ENCODE assay signal across 8 mouse cellular contexts in genomic region chr2:127335767-127336496, GRCm38 (mm10). TPM values are rescaled to one million over a fixed set of nuclear protein-coding genes. Genes with fewer than 3 reads are reported as not detected.
DNase-seq lines count a peak whose midpoint lies in the region; ATAC-seq and TF ChIP-seq lines count a peak whose summit lies in the region.

TSS of gene Dusp2 (plus strand) at chr2:127336159.

- H3K27ac ChIP-seq in MEL (ENCODE audit: control insufficient read depth, low read depth, low read length), result peak within 1 kb of the TSS; percentile 66
- H3K27ac ChIP-seq in hindbrain, embryonic 12.5 days, result no peak within 1 kb of the TSS

- peaks cover 0 to 20% of the 10 kb centered on the region in 2 experiments; a peak in 3 of 4 replicates for H3K4me1 ChIP-seq in MEL (ENCODE audit: control insufficient read depth in 1 of 2, insufficient read depth in 2 of 2, low read length in 2 of 2)
- H3K4me1 ChIP-seq in hindbrain, embryonic 12.5 days, result peaks cover 15% of the 10 kb centered on the region

- ATAC-seq in hindbrain, embryonic 12.5 days (ENCODE audit: low FRiP score), result peak; percentile 65

- no peaks in the 10 kb centered on the region for H3K9me3 ChIP-seq in MEL (replicated peaks; ENCODE audit: insufficient read depth, low read length)
- H3K9me3 ChIP-seq in hindbrain, embryonic 12.5 days (replicated peaks), result no peaks in the 10 kb centered on the region

- H3K4me3 ChIP-seq in MEL (ENCODE audit: control insufficient read depth in 1 of 2, insufficient read depth in 1 of 2, low read depth in 2 of 2, low read length in 2 of 2), result peak within 1 kb of the TSS; percentile 70 to 78
- peak within 1 kb of the TSS; percentile 52 for H3K4me3 ChIP-seq in hindbrain, embryonic 12.5 days

- under 1% methylated on average over 70 of the region's 76 CpGs for WGBS in hindbrain, embryonic 12.5 days

- peak within 1 kb of the TSS; percentile 83 for H3K9ac ChIP-seq in MEL (ENCODE audit: control insufficient read depth, low read depth, low read length, poor library complexity, severe bottlenecking)
- H3K9ac ChIP-seq in hindbrain, embryonic 12.5 days, result peak within 1 kb of the TSS; percentile 59

- peaks cover 12% of the 10 kb centered on the region for H3K79me2 ChIP-seq in MEL (ENCODE audit: control insufficient read depth, insufficient read depth, low read length, poor library complexity)

- TF ChIP-seq POLR2A in MEL (IDR thresholded peaks at IDR 0.05; ENCODE audit: control insufficient read depth in 1 of 2, insufficient read depth in 1 of 2, low read depth in 1 of 2, low read length in 2 of 2, poor library complexity in 1 of 2), result peak; percentile 89 to 96

- H3K27me3 ChIP-seq in MEL (ENCODE audit: control insufficient read depth in 1 of 2, insufficient read depth in 2 of 2, low read length in 2 of 2), result no peaks in the 10 kb centered on the region
- peaks cover 52% of the 10 kb centered on the region for H3K27me3 ChIP-seq in hindbrain, embryonic 12.5 days

- peak; percentile 93 for DNase-seq in MEL (ENCODE audit: low read depth, low spot score)
- DNase-seq in cerebellum, adult 8-10 months, result peak; percentile 49
- DNase-seq in frontal cortex, postnatal 14 days (ENCODE audit: low spot score in 2 of 2), result peak; percentile 39 to 51
- DNase-seq in layer of hippocampus, postnatal 25 days (ENCODE audit: extremely low spot score in 1 of 2, low spot score in 1 of 2), result peak; percentile 42 to 60
- DNase-seq in lung, postnatal 14 days, result peak; percentile 79
- DNase-seq in ovary, postnatal 14 days (ENCODE audit: low spot score), result peak; percentile 46
- DNase-seq in thymus, postnatal 0 days (ENCODE audit: low spot score), result peak; percentile 96

- 0 out of 4 replicates have a peak, but pooled peaks of 1 of the 2 experiments have one; percentile 5 for TF ChIP-seq EP300 in MEL (IDR thresholded peaks at IDR 0.05; ENCODE audit: low read depth in 1 of 2, low read length in 2 of 2)

- peak within 1 kb of the TSS; percentile 95 for H3K4me2 ChIP-seq in hindbrain, embryonic 12.5 days (replicated peaks)

- peaks cover 0 to 12% of the 10 kb centered on the region in 2 experiments; a peak in 2 of 4 replicates for H3K36me3 ChIP-seq in MEL (ENCODE audit: control insufficient read depth in 1 of 2, insufficient read depth in 2 of 2, low read length in 2 of 2)
- no peaks in the 10 kb centered on the region for H3K36me3 ChIP-seq in hindbrain, embryonic 12.5 days

- TF ChIP-seq RAD21 in MEL (IDR thresholded peaks at IDR 0.05; ENCODE audit: low read depth, low read length), result no peak

- no peak for TF ChIP-seq CTCF in MEL (IDR thresholded peaks at IDR 0.05 in 2 of 3, conservative IDR thresholded peaks at IDR 0.05 in 1 of 3; ENCODE audit: control insufficient read depth in 1 of 3, insufficient read depth in 1 of 3, low read depth in 2 of 3, low read length in 3 of 3, poor library complexity in 1 of 3, severe bottlenecking in 1 of 3)

TF ChIP-seq in MEL, 35 proteins besides CTCF, POLR2A, EP300 and RAD21:
- TF ChIP-seq JUND (IDR thresholded peaks at IDR 0.05; ENCODE audit: low read depth, low read length) (no peak), UBTF (IDR thresholded peaks at IDR 0.05; ENCODE audit: borderline replicate concordance, insufficient read depth, low read depth, low read length) (peak; percentile 47; the same call in 1 of the 2 replicates), MYC (IDR thresholded peaks at IDR 0.05; ENCODE audit: low read depth, low read length) (peak; percentile 41; the same call in 1 of the 2 replicates), ZC3H11A (IDR thresholded peaks at IDR 0.05; ENCODE audit: low read depth, low read length) (no peak), CHD1 (IDR thresholded peaks at IDR 0.05; ENCODE audit: low read depth, low read length) (no peak; the same call in 1 of the 2 replicates), MXI1 (IDR thresholded peaks at IDR 0.05; ENCODE audit: low read depth, low read length) (peak; percentile 80; the same call in 1 of the 2 replicates), ZMIZ1 (IDR thresholded peaks at IDR 0.05; ENCODE audit: low read depth, low read length) (peak; percentile 96), TBP (IDR thresholded peaks at IDR 0.05; ENCODE audit: low read depth, low read length) (peak; percentile 84), E2F4 (IDR thresholded peaks at IDR 0.05; ENCODE audit: borderline replicate concordance, low read depth, low read length) (no peak), CHD2 (IDR thresholded peaks at IDR 0.05; ENCODE audit: low read length) (no peak), USF1 (IDR thresholded peaks at IDR 0.05; ENCODE audit: low read depth, low read length) (peak; percentile 79), MAX (IDR thresholded peaks at IDR 0.05; ENCODE audit: low read length) (peak; percentile 88), NRF1 (IDR thresholded peaks at IDR 0.05; ENCODE audit: insufficient read depth, low read depth, low read length, poor library complexity, severe bottlenecking) (0 out of 2 replicates have a peak, but pooled peaks have one; percentile 9), SIN3A (IDR thresholded peaks at IDR 0.05; ENCODE audit: low read length) (peak; percentile 66), HCFC1 (IDR thresholded peaks at IDR 0.05; ENCODE audit: low read depth, low read length) (0 out of 2 replicates have a peak, but pooled peaks have one; percentile 42), ETS1 (IDR thresholded peaks at IDR 0.05; ENCODE audit: low read depth, low read length) (peak; percentile 7; the same call in 1 of the 2 replicates), TAL1 (IDR thresholded peaks at IDR 0.05; ENCODE audit: low read length) (no peak), NELFE (IDR thresholded peaks at IDR 0.05; ENCODE audit: low read depth, low read length) (peak; percentile 95), TCF12 (IDR thresholded peaks at IDR 0.05; ENCODE audit: low read depth, low read length) (peak; percentile 39; the same call in 1 of the 2 replicates), POLR2AphosphoS2 (IDR thresholded peaks at IDR 0.05; ENCODE audit: low read length) (peak; percentile 84), RCOR1 (IDR thresholded peaks at IDR 0.05; ENCODE audit: low read depth, low read length) (no peak), ZNF384 (IDR thresholded peaks at IDR 0.05; ENCODE audit: low read depth, low read length) (no peak), MAZ (IDR thresholded peaks at IDR 0.05; ENCODE audit: low read depth, low read length) (no peak; the same call in 1 of the 2 replicates), ELF1 (IDR thresholded peaks at IDR 0.05; ENCODE audit: low read depth, low read length) (peak; percentile 61; the same call in 1 of the 2 replicates), BHLHE40 (IDR thresholded peaks at IDR 0.05; ENCODE audit: borderline replicate concordance, low read depth, low read length) (peak; percentile 18; the same call in 1 of the 2 replicates)

RNA-seq across cellular contexts. Expression of gene Dusp2, which starts in this region (rescaled TPM):
- 6.5 and 10.4 TPM in 2 replicates for total RNA-seq in MEL (2012; rRNA removed)
- 10 to 100 TPM in 1 of 2 experiments, not detected in 1; 11.6 TPM for polyA plus RNA-seq in MEL (2012; ENCODE audit: insufficient read depth in 1 of 2, insufficient read length in 2 of 2, low read depth in 1 of 2, low replicate concordance in 2 of 2, missing spikeins in 1 of 2)
- 5.5 and 6.9 TPM in 2 replicates for polyA plus RNA-seq in hindbrain, embryonic 12.5 days (2016; fragmentation: Nextera tagmentation; extraction: Ambion mirVana)
- total RNA-seq in layer of hippocampus, postnatal 25 days (2021), result 1 to 10 TPM; 1.2 to 1.3 TPM
- 145 and 188 TPM in 2 replicates for polyA plus RNA-seq in thymus, postnatal 0 days (2015; fragmentation: Nextera tagmentation; extraction: Ambion mirVana)

Comparison
In these comparisons a context has a peak if more than half of its experiments do, and no peak if none do; other contexts are left out.
1. RNA of gene Dusp2 (polyA plus RNA-seq): 145 to 188 TPM in thymus, postnatal 0 days; 11.6 TPM in MEL and 5.5 to 6.9 TPM in hindbrain, embryonic 12.5 days; every median in the first group is over 10 times any median in the second.
2. DNase-seq: peak in every context shown above with its lines; median percentile 96 in thymus, postnatal 0 days; 93 in MEL; 79 in lung, postnatal 14 days; 51 in layer of hippocampus, postnatal 25 days; 49 in cerebellum, adult 8-10 months; 46 in ovary, postnatal 14 days; 45 in frontal cortex, postnatal 14 days.